Mouse (Mus musculus) CH12.LX (cell line): Measurements from ENCODE around the gene Ppid.

Experiments
- CTCF ChIP-seq, 2 experiments: IDR thresholded peaks in 1 of 2; conservative IDR thresholded peaks in 1 of 2; 2 replicates each; pipeline ENCODE4 v1.5.1; 2011 to 2012; ENCODE audit warnings: low read depth in 2 of 2, low read length in 2 of 2, improper control_type of control experiment in 1 of 2, inconsistent platforms in 1 of 2, mild to moderate bottlenecking in 1 of 2, moderate library complexity in 1 of 2
- E2F4 ChIP-seq: IDR thresholded peaks from 2 replicates; pipeline ENCODE4 v1.6.1; 2011; ENCODE audit warnings: low read depth, low read length, improper control_type of control experiment; ENCODE audit not compliant: insufficient replicate concordance
- HCFC1 ChIP-seq: IDR thresholded peaks from 2 replicates; pipeline ENCODE4 v1.6.1; 2012; ENCODE audit warnings: low read depth, mild to moderate bottlenecking, inconsistent platforms, low read length, improper control_type of control experiment
- POLR2A ChIP-seq: IDR thresholded peaks from 2 replicates; pipeline ENCODE4 v1.6.1; 2011; ENCODE audit warnings: low read depth, mild to moderate bottlenecking, improper control_type of control experiment, low read length
- RAD21 ChIP-seq: IDR thresholded peaks from 2 replicates; pipeline ENCODE4 v1.6.1; 2011; ENCODE audit warnings: low read depth, mild to moderate bottlenecking, low read length, improper control_type of control experiment, moderate library complexity

DNA sequence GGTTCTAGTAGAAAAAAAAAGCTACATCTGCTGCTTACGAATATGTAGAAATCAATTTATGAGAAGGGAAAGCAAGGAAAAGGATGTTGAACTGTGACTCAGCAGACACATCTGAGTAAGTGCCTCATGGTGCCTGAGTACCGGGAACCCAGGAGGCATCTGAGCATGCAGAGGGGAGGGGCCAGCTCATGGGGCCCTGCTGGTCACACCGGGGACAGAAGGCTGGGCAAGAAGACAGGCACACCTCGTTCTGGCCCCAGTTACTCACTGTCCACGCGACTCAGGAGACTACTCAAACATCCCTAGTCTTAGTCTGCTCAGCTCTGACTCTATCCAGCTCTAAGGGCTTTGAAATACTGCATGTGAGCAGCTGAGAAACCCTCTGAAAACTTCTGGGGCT lies 48.6 kb upstream of the Ppid start:
- no peak for TF ChIP-seq POLR2A
- TF ChIP-seq E2F4 = no peak
- no peak for TF ChIP-seq HCFC1
- no peak for TF ChIP-seq RAD21
- TF ChIP-seq CTCF (conservative IDR thresholded peaks at IDR 0.05 in 1 of 2, IDR thresholded peaks at IDR 0.05 in 1 of 2; ENCODE audit: low read depth in 2 of 2, low read length in 2 of 2) = no peak
